Mouse (Mus musculus) midbrain, embryonic 16.5 days (tissue): ENCODE measurements at regions not wholly inside any gene's neighbourhood (a gene's known extent, or its start where the extent isn't known, plus 50 kb on each side); places are given as distances from the start of the nearest gene placed in this dataset.

Source experiments
- ATAC-seq: fragments of 200-750 bp; cut with Nextera tagmentation; 2 replicates; pipeline ENCODE4 v1.8.0; 2017; ENCODE audit warnings: moderate TSS enrichment
- H3K27ac ChIP-seq: fragments of 300-500 bp; sonication (generic); 2 replicates; pipeline ENCODE4 v1.5.1; 2014; ENCODE audit warnings: mild to moderate bottlenecking, low read length, mixed read lengths
- H3K27me3 ChIP-seq: fragments of 300-500 bp; sonication (generic); 2 replicates; pipeline ENCODE4 v1.6.1; 2014; ENCODE audit warnings: low read depth, low read length, mixed read lengths; ENCODE audit not compliant: control insufficient read depth, insufficient read depth
- H3K36me3 ChIP-seq: fragments of 300-500 bp; sonication (generic); 2 replicates; pipeline ENCODE4 v1.6.1; 2014; ENCODE audit warnings: mild to moderate bottlenecking, low read length, moderate library complexity, mixed read lengths; ENCODE audit not compliant: control insufficient read depth, insufficient read depth
- H3K4me1 ChIP-seq: fragments of 300-500 bp; sonication (generic); 2 replicates; pipeline ENCODE4 v1.6.1; 2014; ENCODE audit warnings: mild to moderate bottlenecking, low read length, mixed read lengths; ENCODE audit not compliant: control insufficient read depth, insufficient read depth
- H3K4me2 ChIP-seq: fragments of 300-500 bp; sonication (generic); 2 replicates; pipeline ENCODE4 v1.6.1; 2014; ENCODE audit warnings: mild to moderate bottlenecking, low read length, mixed read lengths
- H3K4me3 ChIP-seq: fragments of 300-500 bp; sonication (generic); 2 replicates; pipeline ENCODE4 v1.5.1; 2014; ENCODE audit warnings: low read depth, mild to moderate bottlenecking, low read length, moderate library complexity, mixed read lengths
- H3K9ac ChIP-seq: fragments of 300-500 bp; sonication (generic); 2 replicates; pipeline ENCODE4 v1.6.1; 2014; ENCODE audit warnings: low read depth, low read length, mixed read lengths
- H3K9me3 ChIP-seq: fragments of 300-500 bp; sonication (generic); replicated peaks from 2 replicates; pipeline ENCODE4 v1.6.1; 2014; ENCODE audit warnings: mild to moderate bottlenecking, low read length, mixed read lengths; ENCODE audit not compliant: control insufficient read depth, poor library complexity, severe bottlenecking
- whole genome bisulfite sequencing: fragments of 180-500 bp; shearing (Covaris S2); extraction: QIAGEN DNeasy Blood & Tissue Kit; methylation state at CpG from one replicate; pipeline ENCODE4 v1.1.7; 2014; 5-methylcytosine and 5-hydroxymethylcytosine counted together

GRCm38 (mm10) chr15:56023862-56024484, 1453.5 kb downstream of the Slc22a22 start:
- 79% methylated on average over 5 of the region's 5 CpGs for WGBS
- peak; percentile 75; the same call in 1 of the 2 replicates for ATAC-seq

GRCm38 (mm10) chr15:56022315-56022714, 1455.1 kb downstream of the Slc22a22 start:
- Histone ChIP-seq H3K4me2 (no peak overlapping the region), H3K4me3 (no peak overlapping the region), H3K9me3 (no peaks in the 10 kb centered on the region), H3K27me3 (no peaks in the 10 kb centered on the region), H3K9ac (no peak overlapping the region), H3K4me1 (no peaks in the 10 kb centered on the region), H3K27ac (no peak overlapping the region), H3K36me3 (no peaks in the 10 kb centered on the region)
- no peak for ATAC-seq
- 86% methylated on average over 4 of the region's 4 CpGs for WGBS

More at GRCm38 (mm10) chr15:56023862-56024484, 1453.5 kb downstream of the Slc22a22 start:
- Histone ChIP-seq H3K27me3 (no peaks in the 10 kb centered on the region), H3K36me3 (no peaks in the 10 kb centered on the region), H3K27ac (peak overlapping the region; percentile 18; the same call in 1 of the 2 replicates), H3K4me2 (no peak overlapping the region), H3K4me3 (no peak overlapping the region), H3K9me3 (no peaks in the 10 kb centered on the region), H3K4me1 (no peaks in the 10 kb centered on the region), H3K9ac (no peak overlapping the region)

- Histone ChIP-seq H3K4me2 (no peak overlapping the region), H3K9ac (no peak overlapping the region), H3K9me3 (no peaks in the 10 kb centered on the region), H3K27me3 (no peaks in the 10 kb centered on the region), H3K36me3 (no peaks in the 10 kb centered on the region), H3K27ac (no peak overlapping the region), H3K4me3 (no peak overlapping the region), H3K4me1 (no peaks in the 10 kb centered on the region)
- no peak for ATAC-seq
- 73% methylated on average over 1 of the region's 1 CpGs for WGBS
Observed at GRCm38 (mm10) chr15:56018141-56018540, 1459.3 kb downstream of the Slc22a22 start.

DNA sequence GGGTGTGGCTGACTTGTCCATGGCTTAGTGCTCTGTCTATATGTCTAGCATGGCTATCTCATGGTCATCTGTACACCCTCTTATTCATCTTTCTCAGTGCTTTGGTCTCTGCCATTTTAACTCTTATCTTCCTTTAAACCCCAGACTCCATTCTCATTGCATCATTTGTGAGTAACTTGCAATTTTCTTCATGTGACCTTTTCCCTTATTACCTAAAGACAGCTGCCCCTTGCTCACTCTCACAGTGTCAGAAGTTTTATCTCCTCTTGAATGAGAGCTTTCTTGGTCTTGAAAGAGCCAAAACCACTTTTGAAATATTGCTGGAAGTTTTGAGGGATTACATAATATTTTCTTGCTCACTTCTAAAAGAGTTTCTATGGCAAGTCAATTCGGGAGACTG, 1459.9 kb downstream of the Slc22a22 start:
- no peak for ATAC-seq
- H3K4me1 ChIP-seq, result no peaks in the 10 kb centered on the region
- WGBS, result 94% methylated on average over 1 of the region's 1 CpGs
- no peak overlapping the region for H3K4me2 ChIP-seq
- no peak overlapping the region for H3K4me3 ChIP-seq
- H3K27ac ChIP-seq, result no peak overlapping the region
- no peak overlapping the region for H3K9ac ChIP-seq
- H3K9me3 ChIP-seq, result no peaks in the 10 kb centered on the region
- no peaks in the 10 kb centered on the region for H3K27me3 ChIP-seq
- H3K36me3 ChIP-seq, result no peaks in the 10 kb centered on the region

DNA sequence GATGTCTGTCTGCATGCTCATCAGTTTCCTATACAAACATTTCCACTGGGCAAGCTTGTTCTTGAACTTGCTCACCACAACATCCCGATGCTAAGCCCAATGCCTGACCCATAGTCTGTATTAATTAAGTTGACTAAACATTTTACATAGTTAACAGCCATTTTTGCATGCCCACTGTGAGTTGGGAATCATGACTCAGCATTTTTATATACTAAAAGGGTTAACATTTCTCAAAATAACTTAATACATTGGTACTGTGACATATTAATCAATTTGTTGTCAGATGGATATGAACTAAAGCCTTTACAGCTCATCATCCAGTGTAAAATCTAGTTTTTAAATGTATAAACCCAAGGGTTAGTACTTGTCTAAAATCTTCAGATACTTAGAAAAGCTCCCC, 1461.4 kb downstream of the Slc22a22 start:
- no peaks in the 10 kb centered on the region for H3K36me3 ChIP-seq
- H3K4me2 ChIP-seq, result no peak overlapping the region
- H3K27me3 ChIP-seq, result no peaks in the 10 kb centered on the region
- H3K27ac ChIP-seq, result no peak overlapping the region
- H3K9ac ChIP-seq, result no peak overlapping the region
- no peak overlapping the region for H3K4me3 ChIP-seq
- no peaks in the 10 kb centered on the region for H3K4me1 ChIP-seq
- H3K9me3 ChIP-seq, result no peaks in the 10 kb centered on the region
- 86% methylated on average over 1 of the region's 1 CpGs for WGBS
- no peak for ATAC-seq

DNA sequence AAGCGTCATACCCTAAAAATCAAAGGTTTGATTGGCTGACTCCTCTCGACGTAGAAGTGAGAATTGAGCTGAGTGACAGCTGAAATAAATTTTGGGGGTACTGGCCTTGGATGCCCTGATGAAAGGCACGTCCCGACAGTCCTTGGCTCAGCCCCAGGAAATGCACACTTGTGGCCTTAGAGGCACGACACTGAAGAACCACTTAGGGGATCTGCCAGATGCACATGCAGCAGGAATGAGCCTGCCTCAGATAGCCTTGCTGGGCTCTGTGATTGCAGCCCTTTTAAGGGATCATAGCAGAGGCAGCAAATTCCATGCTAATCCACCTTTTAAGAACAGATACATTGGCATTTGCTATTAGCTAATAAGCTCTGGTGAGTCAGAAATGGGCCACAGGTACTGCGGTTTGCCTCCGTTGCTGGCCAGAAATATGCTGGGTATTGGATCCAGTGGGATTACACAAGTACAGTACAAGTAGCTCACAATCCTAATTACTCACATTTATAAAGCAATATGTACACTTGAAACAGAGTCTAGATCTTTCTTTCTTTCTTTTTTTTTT, 1463.3 kb downstream of the Slc22a22 start:
- no peaks in the 10 kb centered on the region for H3K36me3 ChIP-seq
- H3K4me1 ChIP-seq, result no peaks in the 10 kb centered on the region
- H3K27ac ChIP-seq, result no peak overlapping the region
- WGBS, result 74% methylated on average over 8 of the region's 8 CpGs
- ATAC-seq, result no peak
- H3K9me3 ChIP-seq, result no peaks in the 10 kb centered on the region
- no peaks in the 10 kb centered on the region for H3K27me3 ChIP-seq
- H3K4me2 ChIP-seq, result no peak overlapping the region
- H3K4me3 ChIP-seq, result no peak overlapping the region
- no peak overlapping the region for H3K9ac ChIP-seq

GRCm38 (mm10) chr15:56008603-56009174, 1468.7 kb downstream of the Slc22a22 start:
- Histone ChIP-seq H3K9ac (no peak overlapping the region), H3K9me3 (no peaks in the 10 kb centered on the region), H3K27me3 (no peaks in the 10 kb centered on the region), H3K4me3 (no peak overlapping the region), H3K27ac (no peak overlapping the region), H3K4me1 (no peaks in the 10 kb centered on the region), H3K36me3 (no peaks in the 10 kb centered on the region), H3K4me2 (no peak overlapping the region)
- 42% methylated on average over 5 of the region's 5 CpGs for WGBS
- no peak for ATAC-seq

GRCm38 (mm10) chr15:56007376-56007775, 1470.0 kb downstream of the Slc22a22 start:
- H3K9ac ChIP-seq, result no peak overlapping the region
- H3K27ac ChIP-seq, result no peak overlapping the region
- no peak overlapping the region for H3K4me2 ChIP-seq
- H3K36me3 ChIP-seq, result no peaks in the 10 kb centered on the region
- H3K4me3 ChIP-seq, result no peak overlapping the region
- 68% methylated on average over 3 of the region's 3 CpGs for WGBS
- H3K27me3 ChIP-seq, result no peaks in the 10 kb centered on the region
- no peaks in the 10 kb centered on the region for H3K4me1 ChIP-seq
- no peak for ATAC-seq
- no peaks in the 10 kb centered on the region for H3K9me3 ChIP-seq

DNA sequence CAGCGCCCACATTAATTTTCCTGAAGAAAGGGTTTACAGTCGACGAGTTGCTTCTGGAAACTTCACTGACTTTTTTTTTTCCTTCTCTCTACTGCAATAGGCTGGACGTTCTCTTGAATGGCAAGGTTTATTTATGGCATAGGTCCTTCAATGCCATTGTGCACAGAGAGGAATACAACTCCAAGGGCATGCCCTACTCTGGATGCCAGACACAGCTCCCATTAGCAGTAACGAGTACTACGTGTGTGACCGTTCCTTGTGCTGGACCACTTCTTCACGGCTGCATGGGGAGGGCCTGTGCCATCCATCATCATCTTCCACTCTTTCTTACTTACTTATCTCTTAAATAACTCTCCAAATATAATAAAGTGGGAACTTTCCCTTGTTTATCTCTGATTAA, 1472.1 kb downstream of the Slc22a22 start:
- H3K4me1 ChIP-seq, result no peaks in the 10 kb centered on the region
- no peak overlapping the region for H3K4me3 ChIP-seq
- no peaks in the 10 kb centered on the region for H3K9me3 ChIP-seq
- no peaks in the 10 kb centered on the region for H3K27me3 ChIP-seq
- H3K36me3 ChIP-seq, result no peaks in the 10 kb centered on the region
- ATAC-seq, result no peak
- no peak overlapping the region for H3K9ac ChIP-seq
- no peak overlapping the region for H3K4me2 ChIP-seq
- 90% methylated on average over 8 of the region's 8 CpGs for WGBS
- no peak overlapping the region for H3K27ac ChIP-seq
